Mouse (Mus musculus) olfactory bulb, adult 2 months (tissue): ENCODE measurements at regions not wholly inside any gene's neighbourhood (a gene's known extent, or its start where the extent isn't known, plus 50 kb on each side); places are given as distances from the start of the nearest gene placed in this dataset.
A peak's percentile ranks its signal among the peaks of the same experiment; 100 is the strongest.

Experiments
- CTCF ChIP-seq: fragments of 200-500 bp; IDR thresholded peaks from 2 replicates; pipeline ENCODE4 v1.5.1; 2012; ENCODE audit warnings: low read depth, mild to moderate bottlenecking, low read length, moderate library complexity; ENCODE audit not compliant: insufficient read depth
- POLR2A ChIP-seq: fragments of 200-500 bp; IDR thresholded peaks from 2 replicates; pipeline ENCODE4 v1.6.1; 2012; ENCODE audit warnings: mild to moderate bottlenecking, low read depth, low read length, moderate library complexity; ENCODE audit not compliant: insufficient read depth

DNA sequence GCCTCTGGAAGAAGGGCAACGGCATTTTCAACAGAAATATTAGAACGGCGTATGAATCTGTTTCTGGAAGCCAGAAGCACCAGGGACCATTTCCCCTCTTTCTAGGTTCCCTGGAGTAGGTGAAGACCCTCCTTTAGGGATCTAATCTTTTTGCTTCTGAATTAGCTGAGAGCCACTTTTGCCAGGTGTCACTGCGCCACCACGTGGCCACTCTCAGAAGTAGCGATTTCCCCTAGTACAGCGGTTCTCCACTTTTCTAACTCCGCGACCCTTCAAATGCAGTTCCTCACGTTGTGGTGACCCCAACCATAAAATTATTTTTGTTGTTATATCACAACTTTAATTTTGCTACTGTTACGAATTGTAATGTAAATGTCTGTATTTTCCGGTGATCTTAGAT is 100.7 kb downstream of the Fasl start:
- TF ChIP-seq POLR2A (no peak), CTCF (peak; percentile 54; the same call in 1 of the 2 replicates)
